Mouse (Mus musculus) C2C12 (cell line): ENCODE measurements around the gene Evx2. TPM values are rescaled to one million over a fixed set of nuclear protein-coding genes. Genes with fewer than 3 reads are reported as not detected.

Experiments used
- H3K27me3 ChIP-seq: one replicate; pipeline ENCODE4 v1.6.1; 2011; ENCODE audit not compliant: control insufficient read depth, insufficient read depth, insufficient read length
- H3K36me3 ChIP-seq: one replicate; pipeline ENCODE4 v1.6.1; 2011; ENCODE audit not compliant: control insufficient read depth, insufficient read depth
- H3K4me3 ChIP-seq: one replicate; pipeline ENCODE4 v1.5.1; 2011; ENCODE audit warnings: mild to moderate bottlenecking, control low read depth; ENCODE audit not compliant: poor library complexity, insufficient read depth, severe bottlenecking
- H3K79me2 ChIP-seq: one replicate; pipeline ENCODE4 v1.6.1; 2011; ENCODE audit not compliant: control insufficient read depth, insufficient read depth
- H3K79me3 ChIP-seq: one replicate; pipeline ENCODE4 v1.6.1; 2011; ENCODE audit warnings: low read depth, control low read depth
- H3ac ChIP-seq: one replicate; pipeline ENCODE3; 2011; ENCODE audit warnings: low read depth; ENCODE audit not compliant: control insufficient read depth, insufficient read length
- CEBPB ChIP-seq: IDR thresholded peaks from one replicate; pipeline ENCODE4 v1.6.1; 2011; ENCODE audit warnings: low read depth, mild to moderate bottlenecking, control low read depth, moderate library complexity
- CTCF ChIP-seq: IDR thresholded peaks from one replicate; pipeline ENCODE4 v1.5.1; 2011; ENCODE audit not compliant: control insufficient read depth, insufficient read depth, insufficient read length
- FOSL1 ChIP-seq: IDR thresholded peaks from one replicate; pipeline ENCODE4 v1.8.0; 2011; ENCODE audit warnings: mild to moderate bottlenecking, low read length; ENCODE audit not compliant: poor library complexity, insufficient read depth, severe bottlenecking
- MAX ChIP-seq: IDR thresholded peaks from one replicate; pipeline ENCODE4 v1.6.1; 2011; ENCODE audit warnings: mild to moderate bottlenecking, control low read depth
- MYOD1 ChIP-seq: IDR thresholded peaks from one replicate; pipeline ENCODE4 v1.6.1; 2011; ENCODE audit warnings: low read depth; ENCODE audit not compliant: control insufficient read depth, insufficient read length
- MYOG ChIP-seq: IDR thresholded peaks from one replicate; pipeline ENCODE4 v1.6.1; 2011; ENCODE audit not compliant: control insufficient read depth, insufficient read length; ENCODE audit errors: extremely low read depth
- USF1 ChIP-seq: IDR thresholded peaks from one replicate; pipeline ENCODE4 v1.6.1; 2011; ENCODE audit warnings: low read depth, mild to moderate bottlenecking, control low read depth, moderate library complexity
- polyA plus RNA-seq: library from polyadenylated mRNA; unstranded; fragments of >200 nt; fragmentation: generic; extraction: Trizol; gene quantifications from one replicate; pipeline ENCODE4 v1.2.1, GENCODE M21; 2012; ENCODE audit warnings: missing spikeins

Gene Evx2
- polyA plus RNA-seq, 1 experiment, result not detected

GRCm38 (mm10) chr2:74679596-74679971, 20.2 kb upstream of the Evx2 start:
- H3ac ChIP-seq, result no peak overlapping the region
- no peaks in the 10 kb centered on the region for H3K79me2 ChIP-seq
- H3K36me3 ChIP-seq, result no peaks in the 10 kb centered on the region
- no peaks in the 10 kb centered on the region for H3K79me3 ChIP-seq
- H3K27me3 ChIP-seq, result peaks cover 61% of the 10 kb centered on the region
- TF ChIP-seq MYOG, result no peak
- TF ChIP-seq MYOD1, result no peak
- TF ChIP-seq CEBPB, result no peak
- no peak for TF ChIP-seq MAX
- no peak for TF ChIP-seq FOSL1
- TF ChIP-seq CTCF, result no peak
- no peak for TF ChIP-seq USF1
- no peak overlapping the region for H3K4me3 ChIP-seq

GRCm38 (mm10) chr2:74678891-74679595, 19.7 kb upstream of the Evx2 start, which contains the start of gene Hoxd11:
Gene Hoxd11, plus strand, starts transcription at chr2:74679557.
- no peak within 1 kb of the TSS for H3ac ChIP-seq
- TF ChIP-seq FOSL1 (no peak), MYOG (no peak), CTCF (no peak), CEBPB (no peak), MAX (no peak), USF1 (no peak), MYOD1 (no peak)
- no peaks in the 10 kb centered on the region for H3K36me3 ChIP-seq
- H3K27me3 ChIP-seq, result peaks cover 66% of the 10 kb centered on the region
- H3K79me3 ChIP-seq, result no peaks in the 10 kb centered on the region
- H3K4me3 ChIP-seq, result no peak within 1 kb of the TSS
- no peaks in the 10 kb centered on the region for H3K79me2 ChIP-seq

GRCm38 (mm10) chr2:74677106-74677505, 17.7 kb upstream of the Evx2 start:
- Histone ChIP-seq H3K79me3 (no peaks in the 10 kb centered on the region), H3K27me3 (peaks cover 66% of the 10 kb centered on the region), H3ac (no peak overlapping the region), H3K4me3 (no peak overlapping the region), H3K36me3 (no peaks in the 10 kb centered on the region), H3K79me2 (no peaks in the 10 kb centered on the region)
- no peak for TF ChIP-seq MYOG
- no peak for TF ChIP-seq MYOD1
- TF ChIP-seq CEBPB, result no peak
- TF ChIP-seq FOSL1, result no peak
- no peak for TF ChIP-seq USF1
- TF ChIP-seq CTCF, result no peak
- no peak for TF ChIP-seq MAX

- TF ChIP-seq MYOD1, result no peak
- no peak for TF ChIP-seq USF1
- no peak for TF ChIP-seq MAX
- no peak for TF ChIP-seq FOSL1
- no peak for TF ChIP-seq CEBPB
- TF ChIP-seq MYOG, result no peak
- no peak for TF ChIP-seq CTCF
Observed at GRCm38 (mm10) chr2:74676376-74677052, 17.2 kb upstream of the Evx2 start.

GRCm38 (mm10) chr2:74675666-74676282, 16.4 kb upstream of the Evx2 start:
- H3K79me3 ChIP-seq, result no peaks in the 10 kb centered on the region
- no peaks in the 10 kb centered on the region for H3K36me3 ChIP-seq
- no peak overlapping the region for H3ac ChIP-seq
- peaks cover 53% of the 10 kb centered on the region for H3K27me3 ChIP-seq
- no peak overlapping the region for H3K4me3 ChIP-seq
- TF ChIP-seq MAX (no peak), MYOG (no peak), CTCF (no peak), CEBPB (no peak), MYOD1 (no peak), USF1 (no peak), FOSL1 (no peak)
- no peaks in the 10 kb centered on the region for H3K79me2 ChIP-seq

More at GRCm38 (mm10) chr2:74676376-74677052, 17.2 kb upstream of the Evx2 start:
- H3K4me3 ChIP-seq, result no peak overlapping the region
- peaks cover 61% of the 10 kb centered on the region for H3K27me3 ChIP-seq
- H3K79me2 ChIP-seq, result no peaks in the 10 kb centered on the region
- H3K36me3 ChIP-seq, result no peaks in the 10 kb centered on the region
- no peaks in the 10 kb centered on the region for H3K79me3 ChIP-seq
- no peak overlapping the region for H3ac ChIP-seq
